Mouse (Mus musculus) ES-E14 (cell line): ENCODE measurements around the gene Tead2. TPM values are rescaled to one million over a fixed set of nuclear protein-coding genes. Genes with fewer than 3 reads are reported as not detected.

ENCODE experiments used
- DNase-seq: peaks from one replicate; pipeline ENCODE4 v3.0.0-alpha.2; 2013; ENCODE audit warnings: low read depth, low spot score
- H3K27ac ChIP-seq: 2 replicates; pipeline ENCODE4 v1.5.1; 2012; ENCODE audit warnings: low read depth, mild to moderate bottlenecking, low read length, moderate library complexity, mixed read lengths; ENCODE audit not compliant: poor library complexity, insufficient read depth, severe bottlenecking
- H3K36me3 ChIP-seq: 2 replicates; pipeline ENCODE4 v1.6.1; 2012; ENCODE audit warnings: mild to moderate bottlenecking, low read length, moderate library complexity, mixed read lengths; ENCODE audit not compliant: control insufficient read depth, poor library complexity, insufficient read depth, severe bottlenecking
- H3K4me1 ChIP-seq, 2 experiments: fragments of 150-350 bp in 1 of 2; sonication (generic) in 1 of 2; 2 replicates each; pipeline ENCODE4 v1.6.1; 2012; ENCODE audit warnings: low read length in 2 of 2, mild to moderate bottlenecking in 1 of 2, mixed read lengths in 1 of 2; ENCODE audit not compliant: control insufficient read depth in 2 of 2, insufficient read depth in 2 of 2, poor library complexity in 1 of 2
- H3K4me3 ChIP-seq, 2 experiments: fragments of 150-350 bp in 1 of 2; sonication (generic) in 1 of 2; 2 replicates each; pipeline ENCODE4 v1.5.1; 2012; ENCODE audit warnings: low read length in 2 of 2, low read depth in 1 of 2, mild to moderate bottlenecking in 1 of 2, mixed read lengths in 1 of 2; ENCODE audit not compliant: insufficient read depth in 1 of 2, poor library complexity in 1 of 2, severe bottlenecking in 1 of 2
- H3K9ac ChIP-seq: 2 replicates; pipeline ENCODE4 v1.6.1; 2012; ENCODE audit warnings: low read depth, mild to moderate bottlenecking, low read length, mixed read lengths; ENCODE audit not compliant: poor library complexity, insufficient read depth, severe bottlenecking
- H3K9me3 ChIP-seq: fragments of 150-350 bp; sonication (generic); 2 replicates; pipeline ENCODE4 v1.6.1; 2012; ENCODE audit warnings: low read depth, mild to moderate bottlenecking, low read length; ENCODE audit not compliant: control insufficient read depth, insufficient read depth
- CHD2 ChIP-seq: IDR thresholded peaks from 2 replicates; pipeline ENCODE4 v1.6.1; 2014; ENCODE audit warnings: mild to moderate bottlenecking, low read depth, low read length, inconsistent platforms
- HCFC1 ChIP-seq: IDR thresholded peaks from 2 replicates; pipeline ENCODE4 v1.6.1; 2012; ENCODE audit warnings: low read length, inconsistent platforms, borderline replicate concordance; ENCODE audit not compliant: insufficient read depth
- MAFK ChIP-seq: IDR thresholded peaks from 2 replicates; pipeline ENCODE4 v1.6.1; 2014; ENCODE audit warnings: mild to moderate bottlenecking, low read depth, low read length, inconsistent platforms; ENCODE audit not compliant: insufficient read depth
- ZC3H11A ChIP-seq: IDR thresholded peaks from 2 replicates; pipeline ENCODE4 v1.6.1; 2012; ENCODE audit warnings: low read depth, mild to moderate bottlenecking, inconsistent platforms, low read length, borderline replicate concordance
- ZNF384 ChIP-seq: IDR thresholded peaks from 2 replicates; pipeline ENCODE4 v1.6.1; 2012; ENCODE audit warnings: low read depth, low read length, inconsistent platforms
- in situ Hi-C, 2 experiments: fragments of 600-800 bp; cut with MboI; formaldehyde crosslinking; loops; one replicate each; pipeline ENCODE4 v1.15.1; 2025; ENCODE audit warnings: low sequenced_read_pairs in 2 of 2, inconsistent platforms in 1 of 2; ENCODE audit not compliant: unreplicated experiment in 2 of 2
- total RNA-seq: library from RNA; depleted of rRNA; stranded (reverse); fragments of 300-350 nt; gene quantifications from 2 replicates; pipeline ENCODE4 v1.2.3, GENCODE M21; 2012; rRNA removed

Gene Tead2
- total RNA-seq = 95.9 and 111 TPM in 2 replicates

- in situ Hi-C loops = no loop called here
- Histone ChIP-seq H3K9ac (peak within 1 kb of the TSS; percentile 93), H3K4me3 (peak within 1 kb of the TSS; percentile 70 to 89), H3K36me3 (peaks cover 29% of the 10 kb centered on the region), H3K4me1 (peaks cover 4 to 27% of the 10 kb centered on the region in 2 experiments; a peak in 2 of 4 replicates), H3K9me3 (no peaks in the 10 kb centered on the region), H3K27ac (peak within 1 kb of the TSS; percentile 78)
- peak; percentile 69 for DNase-seq
- TF ChIP-seq HCFC1 = no peak
- TF ChIP-seq ZC3H11A = no peak
- no peak for TF ChIP-seq MAFK
- TF ChIP-seq ZNF384 = no peak
These were observed at the start of gene Tead2 for GRCm38 (mm10) chr7:45215673-45216441. TSS of gene Tead2 (plus strand) at chr7:45215753.

GRCm38 (mm10) chr7:45166950-45167401 is 48.6 kb upstream of the Tead2 start:
- Histone ChIP-seq H3K36me3 (no peaks in the 10 kb centered on the region), H3K27ac (no peak overlapping the region), H3K9me3 (no peaks in the 10 kb centered on the region), H3K4me1 (peaks cover 4 to 25% of the 10 kb centered on the region in 2 experiments; a peak in 3 of 4 replicates), H3K4me3 (no peak overlapping the region), H3K9ac (0 out of 2 replicates have a peak overlapping the region, but pooled peaks have one; percentile 8)
- TF ChIP-seq CHD2 (no peak), HCFC1 (no peak), ZC3H11A (no peak), ZNF384 (no peak), MAFK (no peak)
- in situ Hi-C loops = no loop called here
- no peak for DNase-seq

GRCm38 (mm10) chr7:45167761-45168445 is 47.6 kb upstream of the Tead2 start:
- Histone ChIP-seq H3K27ac (no peak overlapping the region), H3K36me3 (no peaks in the 10 kb centered on the region), H3K4me1 (peaks cover 4 to 33% of the 10 kb centered on the region in 2 experiments), H3K4me3 (peak overlapping the region in 1 of 2 experiments; percentile 26; a peak in 2 of 4 replicates), H3K9me3 (no peaks in the 10 kb centered on the region), H3K9ac (0 out of 2 replicates have a peak overlapping the region, but pooled peaks have one; percentile 5)
- TF ChIP-seq MAFK (no peak), CHD2 (no peak), ZC3H11A (no peak), HCFC1 (no peak), ZNF384 (no peak)
- no peak for DNase-seq
- in situ Hi-C loops = no loop called here

- H3K4me3 ChIP-seq = peak overlapping the region; percentile 6 to 26; a peak in 2 of 4 replicates
- in situ Hi-C loops = no loop called here
- H3K9me3 ChIP-seq = no peaks in the 10 kb centered on the region
- no peak for TF ChIP-seq CHD2
- TF ChIP-seq HCFC1 = no peak
- TF ChIP-seq ZC3H11A = no peak
- no peak for TF ChIP-seq MAFK
- TF ChIP-seq ZNF384 = no peak
- no peaks in the 10 kb centered on the region for H3K36me3 ChIP-seq
- no peak overlapping the region for H3K9ac ChIP-seq
- no peak overlapping the region for H3K27ac ChIP-seq
- peaks cover 2 to 33% of the 10 kb centered on the region in 2 experiments for H3K4me1 ChIP-seq
- DNase-seq = no peak
These were observed 46.9 kb upstream of the Tead2 start for GRCm38 (mm10) chr7:45168656-45169055.
